Mouse (Mus musculus) gastrocnemius, postnatal 14 days (tissue): Measurements from ENCODE around the gene Specc1l. TPM values are rescaled to one million over a fixed set of nuclear protein-coding genes. Genes with fewer than 3 reads are reported as not detected.
A peak's percentile ranks its signal among the peaks of the same experiment; 100 is the strongest.

Experiments used
- DNase-seq: peaks from one replicate; pipeline ENCODE4 v3.0.0; 2021; ENCODE audit warnings: mixed read lengths
- intact Hi-C: fragments of 180-260 bp; cut with DNase I; formaldehyde crosslinking; loops from one replicate; pipeline ENCODE4 v1.15.1; 2025; ENCODE audit warnings: low total_unique reads
- total RNA-seq, 2 experiments: library from RNA; stranded (reverse); gene quantifications; 2 replicates each; pipeline ENCODE4 v1.2.3; 2021

The Specc1l gene
- total RNA-seq, 2 experiments from 2014 or later, result 33.5 TPM

DNA sequence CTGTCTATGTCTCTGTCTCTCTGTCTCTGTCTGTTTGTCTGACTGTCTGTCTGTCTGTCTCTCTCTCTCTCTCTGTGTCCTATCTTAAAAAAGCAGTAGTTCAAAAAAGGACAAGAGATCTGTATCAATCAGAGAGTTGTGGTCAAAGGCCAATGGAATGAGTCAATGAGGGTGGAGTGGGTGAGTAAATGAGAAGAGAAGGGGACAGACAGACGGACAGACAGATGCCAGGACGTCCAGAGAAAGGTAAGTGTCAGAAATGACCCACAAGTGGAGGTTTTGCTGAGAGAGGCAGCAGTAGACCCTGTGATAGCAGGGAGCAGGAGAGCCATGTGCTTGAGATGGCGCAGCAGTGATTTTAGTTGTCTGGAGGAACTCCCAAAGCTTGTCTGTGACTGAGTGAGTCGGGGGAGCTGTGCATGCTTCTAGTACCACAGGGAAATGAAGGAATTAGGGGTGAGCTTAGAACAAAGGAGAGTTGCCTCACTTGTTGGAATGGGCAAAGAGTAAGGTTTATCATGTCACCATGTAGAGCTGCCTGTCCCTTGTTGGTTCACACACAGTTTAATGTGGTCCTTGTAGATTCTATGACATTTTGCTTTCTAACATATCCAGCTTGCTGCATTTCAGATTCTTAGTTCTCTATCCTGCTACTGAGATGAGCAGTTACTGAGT, 10.2 kb downstream of the Specc1l start:
- intact Hi-C loops, result no loop called here
- DNase-seq, result no peak

DNA sequence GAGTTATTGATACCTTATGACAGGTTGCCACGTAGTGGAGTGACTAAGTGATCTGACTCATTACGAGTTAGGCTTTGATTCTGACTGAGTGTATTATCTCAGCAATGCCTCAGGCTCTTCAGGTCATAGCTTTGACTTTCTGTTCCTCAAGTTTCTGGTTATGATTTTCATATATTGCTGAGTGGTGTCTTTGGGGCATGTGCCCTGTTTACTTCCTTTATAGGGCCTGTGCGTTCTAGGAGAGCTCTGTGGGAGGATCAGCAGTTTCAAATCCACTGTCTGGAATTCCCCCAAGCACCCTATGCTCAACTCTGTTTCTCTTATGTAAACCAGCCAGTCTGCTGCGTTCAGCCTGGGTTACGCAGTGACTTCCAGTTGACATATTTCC, 10.7 kb downstream of the Specc1l start:
- no peak for DNase-seq
- intact Hi-C loops, result no loop called here

DNA sequence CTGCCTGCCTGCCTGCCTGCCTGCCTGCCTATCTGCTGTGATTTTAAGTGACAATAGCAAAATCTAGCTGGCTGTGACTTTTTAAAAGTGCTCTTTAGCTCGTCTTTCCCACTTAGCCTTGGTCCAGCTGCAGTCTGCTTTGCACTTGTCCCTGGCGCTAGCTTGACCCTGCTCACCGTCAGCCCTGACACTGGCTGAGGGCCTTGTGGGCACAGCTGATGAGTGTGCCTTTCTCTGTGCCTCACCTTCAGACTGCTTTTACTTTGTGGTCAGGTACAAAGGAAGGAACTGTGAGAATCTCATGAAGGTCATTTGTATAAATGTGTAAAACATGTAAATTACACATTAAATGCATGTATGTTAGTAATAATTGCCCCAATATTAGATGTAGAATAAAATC, 12.3 kb downstream of the Specc1l start:
- no peak for DNase-seq
- intact Hi-C loops, result no loop called here

DNA sequence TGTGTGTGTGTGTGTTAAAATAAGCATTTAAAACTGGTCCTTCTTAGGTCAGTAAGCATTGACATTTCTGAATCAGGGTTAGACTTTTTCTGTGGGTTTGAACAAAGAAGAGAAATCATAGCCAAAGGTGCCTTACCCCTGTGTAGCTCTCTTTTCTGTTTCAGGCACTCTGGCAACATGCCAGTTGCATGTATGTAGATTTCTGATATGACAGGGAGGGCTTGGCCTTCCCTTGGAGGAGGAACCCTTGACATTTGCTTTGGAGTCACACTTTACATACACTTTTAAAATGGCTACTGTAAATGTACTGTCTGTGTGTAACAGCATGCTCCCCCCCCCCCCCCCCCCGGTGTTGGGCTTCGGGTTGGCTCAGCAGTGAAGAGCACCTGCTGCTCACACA, 12.8 kb downstream of the Specc1l start:
- intact Hi-C loops, result no loop called here
- DNase-seq, result no peak

DNA sequence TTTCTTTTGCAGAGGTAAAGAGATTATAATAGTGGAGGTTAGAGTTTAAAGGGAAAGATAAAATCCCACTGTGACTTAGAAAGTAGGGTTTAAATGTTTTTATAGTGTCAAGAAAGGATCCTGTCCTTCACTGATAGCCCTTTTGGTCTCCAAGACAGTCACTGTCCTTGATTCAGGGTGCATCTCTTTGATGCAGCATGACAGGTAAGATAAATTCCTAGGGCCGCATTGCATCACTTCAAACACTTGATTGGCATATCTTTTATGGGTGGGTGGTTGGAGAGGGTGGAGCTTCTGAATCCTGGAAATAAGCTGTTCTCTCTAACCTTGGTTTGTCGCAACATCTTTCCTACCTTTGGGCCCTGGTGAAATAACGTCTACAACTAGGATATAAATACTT, 15.5 kb downstream of the Specc1l start:
- DNase-seq, result no peak
- intact Hi-C loops, result no loop called here

DNA sequence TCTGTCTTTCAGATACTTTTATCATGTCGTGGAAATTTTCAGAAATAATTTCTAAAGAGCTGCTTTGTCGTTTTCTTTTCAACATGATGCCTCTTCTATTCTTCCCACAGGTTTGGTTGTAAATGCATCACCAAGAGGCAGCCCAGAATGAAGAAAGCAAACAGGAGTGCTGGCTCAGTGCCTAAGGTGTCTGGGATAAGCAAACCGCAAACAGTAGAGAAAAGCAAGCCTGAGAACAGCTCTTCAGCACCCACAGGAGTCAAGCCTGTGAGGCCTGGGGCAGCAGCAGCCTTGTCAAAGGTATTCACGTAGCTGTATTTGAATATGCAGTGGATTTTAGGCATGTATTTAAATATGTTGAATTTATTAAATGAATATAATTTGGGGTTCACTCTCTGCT, 18.7 kb downstream of the Specc1l start:
- intact Hi-C loops, result no loop called here
- no peak for DNase-seq

DNA sequence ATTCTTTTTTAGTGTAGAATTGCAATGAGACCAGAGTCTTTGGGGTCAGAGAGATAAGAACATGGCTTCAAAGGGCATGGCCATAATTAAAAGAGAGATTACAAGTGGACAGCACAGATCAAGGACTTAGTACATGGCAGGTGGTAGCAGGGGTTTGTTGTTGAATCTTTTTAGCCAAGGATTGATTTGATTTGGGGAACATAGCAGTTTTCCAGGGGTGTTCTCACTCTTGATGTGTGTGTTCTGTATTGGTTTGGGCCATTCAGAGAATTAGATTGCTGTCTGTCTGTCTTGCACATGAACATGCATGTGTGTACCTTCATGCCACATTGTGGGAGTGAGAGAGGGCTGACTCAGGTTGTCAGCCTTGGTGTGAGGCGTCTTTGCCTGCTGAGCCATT, 20.0 kb downstream of the Specc1l start:
- DNase-seq, result no peak

DNA sequence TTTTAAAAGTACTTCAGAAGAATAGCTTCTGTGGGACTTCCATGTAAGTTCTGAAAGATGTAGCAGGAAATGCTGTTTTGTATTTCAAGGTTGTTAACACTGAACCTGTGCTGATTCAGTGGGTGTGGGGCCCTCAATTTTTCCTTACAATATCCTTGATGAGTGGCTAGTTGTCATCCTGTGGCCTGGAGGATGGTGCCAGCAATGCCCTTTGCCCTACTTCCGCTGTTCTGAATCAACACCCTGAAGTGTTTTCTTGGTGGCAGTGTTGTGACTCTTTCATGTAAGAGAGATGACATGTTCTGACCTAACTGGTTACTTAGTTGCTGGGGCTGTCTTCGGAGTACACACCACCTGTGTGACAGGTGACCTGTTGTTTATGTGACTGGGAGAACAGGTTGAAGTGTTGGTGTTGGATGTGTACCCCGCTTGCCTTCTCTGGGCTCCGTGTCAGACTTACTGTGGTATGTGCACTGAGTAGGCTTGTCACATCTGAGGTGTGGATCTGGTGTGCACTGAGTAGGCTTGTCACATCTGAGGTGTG, 20.8 kb downstream of the Specc1l start:
- intact Hi-C loops, result no loop called here
- DNase-seq, result no peak

More for the DNA sequence above, 20.0 kb downstream of the Specc1l start:
- intact Hi-C loops, result no loop called here

DNA sequence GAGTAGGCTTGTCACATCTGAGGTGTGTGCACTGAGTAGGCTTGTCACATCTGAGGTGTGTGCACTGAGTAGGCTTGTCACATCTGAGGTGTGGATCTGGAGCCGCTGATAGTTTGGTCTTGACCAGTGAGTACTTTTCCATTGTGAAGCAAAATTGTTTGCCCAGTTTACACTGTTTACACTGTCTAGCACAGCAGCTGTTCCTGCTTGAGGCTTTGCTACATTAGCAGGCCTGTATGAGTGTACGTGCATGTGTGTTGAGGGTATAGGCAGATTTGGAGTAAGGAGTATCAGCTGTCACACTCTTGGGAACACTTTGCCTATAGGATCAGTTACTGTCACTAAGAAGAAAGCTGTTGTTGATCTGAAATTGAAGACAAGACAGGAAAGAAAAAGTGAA, 21.6 kb downstream of the Specc1l start:
- no peak for DNase-seq
- intact Hi-C loops, result no loop called here

DNA sequence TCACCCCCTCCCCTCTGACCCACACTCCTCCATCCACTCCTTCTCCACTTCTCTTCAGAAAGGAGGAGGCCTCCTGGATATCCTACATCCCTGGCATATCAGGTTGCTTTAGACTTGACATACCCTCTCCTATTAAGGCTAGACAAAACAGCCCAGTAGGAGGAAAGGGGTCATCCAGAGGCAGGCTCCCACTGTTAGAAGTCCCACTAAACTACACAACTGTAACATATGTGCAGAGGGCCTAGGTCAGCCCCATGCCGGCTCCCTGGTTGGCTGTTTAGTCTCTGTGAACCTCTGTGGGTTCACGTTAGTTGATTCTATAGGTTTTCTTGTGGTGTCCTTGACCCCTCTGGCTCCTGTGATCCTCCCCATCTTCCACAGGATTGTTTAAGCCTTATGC, 23.9 kb downstream of the Specc1l start:
- intact Hi-C loops, result no loop called here
- no peak for DNase-seq

DNA sequence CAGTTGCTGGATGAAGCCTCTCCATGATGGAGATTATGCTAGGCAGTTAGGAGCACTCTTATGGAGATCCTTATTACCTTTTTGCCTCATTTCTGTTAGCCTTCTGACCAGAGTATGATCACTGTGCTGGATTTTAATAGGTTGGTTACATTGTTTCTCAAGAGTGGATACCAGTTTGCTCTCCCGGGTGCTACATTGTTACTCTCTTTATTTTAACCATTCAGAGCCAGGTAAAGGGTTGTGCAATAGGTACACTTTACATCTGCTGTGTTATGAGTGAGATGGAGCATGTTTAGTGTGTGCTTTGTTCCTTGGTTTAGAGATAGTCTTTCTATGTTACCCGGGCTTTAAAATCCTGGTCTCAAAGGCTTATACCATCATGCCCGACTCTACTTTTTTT, 24.3 kb downstream of the Specc1l start:
- DNase-seq, result no peak
- intact Hi-C loops, result no loop called here

DNA sequence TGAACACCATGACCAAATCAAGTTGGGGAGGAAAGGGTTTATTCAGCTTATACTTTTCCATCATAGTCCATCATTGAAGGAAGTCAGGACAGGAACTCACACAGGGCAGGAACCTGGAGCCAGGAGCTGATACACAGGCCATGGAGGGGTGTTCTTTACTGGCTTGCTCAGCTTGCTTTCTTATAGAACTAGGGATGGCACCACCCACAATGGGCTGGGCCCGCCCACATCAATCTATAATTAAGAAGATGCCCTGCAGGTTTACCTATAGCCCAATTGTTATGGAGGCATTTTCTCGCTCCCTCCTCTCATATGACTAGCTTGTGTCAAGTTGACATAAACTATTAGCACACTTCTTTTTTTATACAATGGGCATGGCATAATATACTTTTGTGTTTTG, 25.3 kb downstream of the Specc1l start:
- intact Hi-C loops, result no loop called here

DNA sequence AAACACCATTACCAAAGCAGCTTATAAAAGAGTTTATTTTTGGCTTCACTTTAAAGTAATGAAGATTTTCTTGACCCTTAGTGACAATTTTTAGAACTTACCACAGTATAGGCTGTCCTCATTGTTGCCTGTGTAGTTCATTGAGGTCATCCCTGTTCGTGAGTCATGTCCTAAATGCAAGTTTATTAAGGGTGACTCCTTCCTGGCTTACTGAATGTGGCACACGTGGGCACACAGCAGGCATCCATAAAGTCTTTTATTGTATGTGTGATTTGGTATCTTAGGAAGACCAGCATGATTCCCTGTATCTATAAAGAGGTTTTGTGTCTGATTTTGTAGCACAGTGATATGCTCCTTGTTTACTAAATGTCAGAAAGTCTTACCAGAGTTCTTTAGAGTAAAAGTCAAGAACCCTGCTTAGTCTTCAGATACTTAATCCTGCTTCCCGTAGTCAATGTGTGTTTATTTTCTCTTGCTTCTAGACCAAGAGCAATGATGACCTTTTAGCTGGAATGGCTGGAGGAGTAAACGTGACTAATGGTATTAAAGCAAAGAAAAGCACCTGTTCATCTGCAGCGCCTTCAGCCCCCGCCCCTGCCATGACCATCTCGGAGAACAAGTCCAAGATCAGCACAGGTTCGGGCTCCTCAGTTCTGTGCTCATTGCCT, 28.8 kb downstream of the Specc1l start:
- DNase-seq, result no peak
- intact Hi-C loops, result no loop called here

More for the DNA sequence above, 25.3 kb downstream of the Specc1l start:
- DNase-seq, result no peak

DNA sequence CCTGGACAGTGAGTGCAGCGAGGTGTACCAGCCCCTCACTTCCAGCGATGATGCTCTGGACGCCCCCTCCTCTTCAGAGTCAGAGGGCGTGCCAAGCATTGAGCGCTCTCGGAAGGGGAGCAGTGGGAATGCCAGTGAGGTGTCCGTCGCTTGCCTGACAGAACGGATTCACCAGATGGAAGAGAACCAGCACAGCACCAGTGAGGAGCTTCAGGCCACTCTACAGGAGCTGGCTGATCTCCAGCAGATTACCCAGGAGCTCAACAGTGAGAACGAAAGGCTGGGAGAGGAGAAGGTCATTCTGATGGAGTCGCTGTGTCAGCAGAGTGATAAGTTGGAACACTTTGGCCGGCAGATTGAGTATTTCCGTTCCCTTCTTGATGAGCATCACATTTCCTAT, 33.9 kb downstream of the Specc1l start:
- DNase-seq, result no peak
- intact Hi-C loops, result no loop called here

DNA sequence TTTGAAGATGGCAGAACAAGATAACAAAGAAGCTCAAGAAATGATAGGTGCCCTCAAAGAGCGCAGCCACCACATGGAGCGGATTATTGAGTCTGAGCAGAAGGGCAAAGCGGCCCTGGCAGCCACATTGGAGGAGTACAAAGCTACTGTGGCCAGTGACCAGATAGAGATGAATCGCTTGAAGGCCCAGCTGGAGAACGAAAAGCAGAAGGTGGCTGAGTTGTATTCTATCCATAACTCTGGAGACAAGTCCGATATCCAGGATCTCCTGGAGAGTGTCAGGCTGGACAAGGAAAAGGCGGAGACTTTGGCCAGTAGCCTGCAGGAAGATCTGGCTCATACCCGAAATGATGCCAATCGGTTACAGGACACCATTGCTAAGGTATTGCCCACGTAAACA, 34.5 kb downstream of the Specc1l start:
- intact Hi-C loops, result no loop called here
- no peak for DNase-seq

DNA sequence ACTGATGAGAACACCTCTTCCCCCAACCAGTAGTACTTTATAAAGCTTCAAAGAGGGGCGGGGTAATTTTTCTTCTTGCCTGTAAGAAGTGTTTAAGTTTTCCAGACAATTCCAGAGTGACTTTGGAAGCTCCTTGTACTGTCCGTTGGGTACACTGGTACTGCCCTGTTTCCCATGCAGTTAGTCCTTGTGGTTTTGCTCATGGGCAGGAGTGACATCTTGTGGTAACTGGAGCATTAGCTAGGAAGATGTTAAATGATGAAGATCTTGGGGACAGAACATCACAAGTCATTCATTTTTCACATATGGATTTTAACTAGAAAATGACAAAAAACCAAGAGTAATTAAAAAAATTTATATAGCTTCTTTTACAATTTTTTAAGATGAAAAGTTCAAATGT, 39.1 kb downstream of the Specc1l start:
- no peak for DNase-seq
- intact Hi-C loops, result no loop called here

DNA sequence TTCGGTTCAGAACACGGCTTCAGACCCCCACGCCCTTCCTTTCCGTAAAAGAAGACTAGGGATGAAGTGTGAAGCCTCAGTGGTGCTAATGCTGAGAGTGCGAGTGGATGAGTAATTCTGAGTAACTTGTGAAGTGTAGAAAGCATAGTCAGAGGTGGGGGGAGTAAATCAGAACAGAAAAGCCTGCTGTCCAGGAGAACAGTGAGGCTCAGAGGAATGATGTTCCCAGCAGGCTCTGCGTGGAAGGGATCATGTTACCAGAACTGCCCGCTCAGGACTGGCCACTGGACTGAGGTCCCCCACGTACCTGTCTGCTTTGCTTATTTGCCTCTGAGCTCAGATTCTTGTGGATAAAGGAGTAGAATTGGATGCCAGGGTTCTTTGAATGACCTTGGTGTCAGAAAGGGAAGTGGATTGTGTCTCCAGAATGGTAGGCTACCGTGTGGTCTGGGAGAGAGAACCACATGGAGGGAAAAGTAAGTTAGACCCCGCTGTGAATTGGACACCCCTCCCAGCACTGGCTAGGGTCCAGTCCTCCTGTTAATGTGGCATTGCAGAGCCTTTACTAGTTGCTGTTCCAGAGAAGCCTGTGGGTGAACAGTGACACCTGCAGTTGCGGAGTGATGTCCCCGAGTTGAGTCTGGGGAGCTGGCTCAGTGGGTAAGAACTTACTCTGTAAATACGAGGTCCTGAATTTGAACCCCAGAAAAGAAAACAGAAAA, 40.6 kb downstream of the Specc1l start:
- DNase-seq, result no peak
- intact Hi-C loops, result loop anchor here (2.0 kb wide), 1 partner anchor 70 kb away; no protein-coding TSS in a partner anchor

DNA sequence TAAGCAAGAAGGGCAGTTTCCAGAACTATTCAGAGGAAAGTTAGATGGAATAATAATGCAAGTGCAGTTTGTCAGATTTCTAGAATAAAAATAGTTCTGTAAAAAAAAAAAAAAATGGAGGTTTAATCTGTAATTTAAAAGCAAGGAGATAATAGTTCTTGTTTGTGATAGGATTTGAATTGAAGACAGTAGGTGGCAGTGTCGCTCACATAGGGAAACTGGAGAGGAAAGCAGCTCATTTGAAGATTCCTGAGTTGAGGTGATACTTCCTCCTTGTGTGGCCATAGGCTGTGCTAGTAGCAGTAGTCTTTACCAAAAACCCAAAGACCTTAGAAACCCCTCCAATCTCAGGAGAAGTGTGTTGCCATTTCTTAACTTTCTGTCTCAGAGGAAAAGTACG, 43.2 kb downstream of the Specc1l start:
- intact Hi-C loops, result no loop called here
- DNase-seq, result no peak

DNA sequence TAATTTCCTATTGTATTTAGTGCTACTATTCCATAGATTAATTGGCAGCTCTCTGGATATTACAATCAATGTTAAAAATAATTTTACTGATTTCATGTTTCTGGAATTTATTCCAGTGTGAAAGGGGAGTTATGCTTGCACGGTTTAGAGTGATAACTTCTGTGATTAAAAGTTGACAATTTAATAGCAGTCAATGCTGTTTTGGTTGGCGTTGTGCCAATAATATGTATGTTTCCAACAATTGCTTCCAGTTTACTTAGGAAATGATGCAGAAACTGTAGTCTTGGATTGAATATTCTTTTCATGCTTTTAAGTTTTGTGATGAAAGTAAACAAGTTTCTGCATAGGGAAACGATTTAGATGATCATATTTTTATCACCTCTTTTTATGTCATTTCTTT, 45.5 kb downstream of the Specc1l start:
- DNase-seq, result no peak
- intact Hi-C loops, result no loop called here

DNA sequence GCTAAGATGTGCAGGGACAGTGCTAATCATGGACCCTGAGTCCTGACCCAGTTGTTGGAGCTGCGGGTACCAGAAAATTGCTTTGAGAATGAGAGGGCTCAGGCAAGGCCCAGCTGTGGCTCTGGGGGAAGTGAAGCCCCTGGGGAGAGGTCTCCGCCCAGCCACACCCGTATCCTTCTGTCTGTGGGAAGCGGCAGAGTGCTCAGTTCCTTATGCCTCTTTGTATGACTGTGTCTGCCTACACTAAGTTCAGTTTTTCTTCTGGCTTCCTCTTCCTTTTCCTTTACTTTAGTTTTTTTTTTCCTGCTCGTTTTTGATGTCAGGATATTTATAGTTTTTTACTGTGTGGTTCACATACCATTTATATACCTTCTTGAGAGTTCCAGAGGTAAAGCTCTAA, 46.4 kb downstream of the Specc1l start:
- intact Hi-C loops, result no loop called here
- DNase-seq, result peak; percentile 46

DNA sequence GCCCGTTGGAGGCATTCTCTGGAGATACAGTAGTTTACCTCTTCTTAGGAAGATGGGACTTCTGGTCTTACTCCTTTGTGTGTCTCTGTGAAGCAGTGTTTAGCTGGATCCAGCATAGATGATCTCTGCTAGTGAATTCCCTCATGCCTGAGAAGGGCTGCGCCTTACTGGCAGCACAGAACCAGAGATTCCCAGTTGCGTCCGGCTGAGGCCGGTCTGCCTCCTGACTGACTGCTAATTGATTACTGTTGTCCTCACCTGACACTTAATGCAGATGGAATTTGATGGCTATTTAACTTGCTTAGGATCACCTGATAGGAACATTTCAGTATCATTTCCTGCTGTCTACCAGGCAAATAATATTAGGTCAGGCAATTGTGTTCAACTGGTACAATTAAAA, 49.4 kb downstream of the Specc1l start:
- intact Hi-C loops, result no loop called here
- DNase-seq, result no peak
